Mouse (Mus musculus) small intestine, adult 2 months (tissue): Measurements from ENCODE around the gene Cep170.

ENCODE experiments used
- CTCF ChIP-seq: fragments of 200-500 bp; IDR thresholded peaks from 2 replicates; pipeline ENCODE4 v1.5.1; 2012; ENCODE audit warnings: low read depth, mild to moderate bottlenecking, control low read depth, inconsistent platforms, low read length, moderate library complexity, mixed read lengths; ENCODE audit not compliant: insufficient replicate concordance, insufficient read length; ENCODE audit errors: extremely low read depth
- POLR2A ChIP-seq: fragments of 200-500 bp; IDR thresholded peaks from 2 replicates; pipeline ENCODE4 v1.6.1; 2012; ENCODE audit warnings: low read depth, mild to moderate bottlenecking, control low read depth, inconsistent platforms, low read length, moderate library complexity

DNA sequence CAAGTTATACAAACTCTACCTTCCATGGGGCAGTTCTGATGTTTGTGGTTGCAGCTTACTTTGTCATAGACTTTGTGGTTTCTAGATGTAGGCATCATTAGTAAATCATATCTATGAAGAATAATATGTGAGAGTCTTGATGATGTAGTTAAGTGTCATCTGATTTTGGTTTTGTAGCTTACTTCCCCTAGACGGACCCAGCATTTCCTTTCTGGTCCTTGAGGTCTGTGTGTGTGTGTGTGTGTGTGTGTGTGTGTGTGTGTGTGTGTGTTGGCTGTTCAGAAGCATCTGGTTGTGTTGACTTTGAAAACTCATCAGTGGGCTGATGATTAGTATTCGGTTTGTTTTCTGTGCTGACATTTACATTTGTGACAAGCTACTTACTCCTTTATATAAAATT, 18.2 kb upstream of the Cep170 start:
- TF ChIP-seq CTCF (no peak), POLR2A (no peak)
